Mouse (Mus musculus) heart, embryonic 15.5 days (tissue): Measurements from ENCODE around the gene Lnx1. TPM values are rescaled to one million over a fixed set of nuclear protein-coding genes. Genes with fewer than 3 reads are reported as not detected.

ENCODE experiments used
- ATAC-seq: fragments of 200-750 bp; cut with Nextera tagmentation; replicated peaks from 2 replicates; pipeline ENCODE4 v1.8.0; 2017; ENCODE audit warnings: low read depth, moderate TSS enrichment; ENCODE audit not compliant: insufficient number of reproducible peaks, insufficient read depth, low FRiP score
- H3K27ac ChIP-seq: fragments of 300-500 bp; sonication (generic); 2 replicates; pipeline ENCODE4 v1.5.1; 2015; ENCODE audit warnings: mild to moderate bottlenecking, inconsistent platforms
- H3K27me3 ChIP-seq: fragments of 300-500 bp; sonication (generic); 2 replicates; pipeline ENCODE4 v1.6.1; 2015; ENCODE audit warnings: inconsistent platforms
- H3K36me3 ChIP-seq: fragments of 300-500 bp; sonication (generic); 2 replicates; pipeline ENCODE4 v1.6.1; 2015; ENCODE audit warnings: mild to moderate bottlenecking, inconsistent platforms
- H3K4me1 ChIP-seq: fragments of 300-500 bp; sonication (generic); replicated peaks from 2 replicates; pipeline ENCODE4 v1.6.1; 2015; ENCODE audit warnings: inconsistent platforms
- H3K4me2 ChIP-seq: fragments of 300-500 bp; sonication (generic); 2 replicates; pipeline ENCODE4 v1.6.1; 2015; ENCODE audit warnings: inconsistent platforms, mild to moderate bottlenecking, moderate library complexity
- H3K4me3 ChIP-seq: fragments of 300-500 bp; sonication (generic); 2 replicates; pipeline ENCODE4 v1.5.1; 2015; ENCODE audit warnings: mild to moderate bottlenecking, inconsistent platforms
- H3K9ac ChIP-seq: fragments of 300-500 bp; sonication (generic); 2 replicates; pipeline ENCODE4 v1.6.1; 2015; ENCODE audit warnings: mild to moderate bottlenecking, inconsistent platforms
- H3K9me3 ChIP-seq: fragments of 300-500 bp; sonication (generic); replicated peaks from 2 replicates; pipeline ENCODE4 v1.6.1; 2016; ENCODE audit warnings: inconsistent platforms
- WGBS: fragments of 180-500 bp; shearing (Covaris S2); methylation state at CpG from one replicate; pipeline ENCODE4 v1.1.7; 2015; ENCODE audit warnings: mixed read lengths; 5-methylcytosine and 5-hydroxymethylcytosine counted together
- polyA plus RNA-seq: library from polyadenylated mRNA; unstranded; fragments of >200 nt; fragmentation: Nextera tagmentation; extraction: Ambion mirVana; gene quantifications from 2 replicates; pipeline ENCODE4 v1.2.1, GENCODE M21; 2015

Lnx1 gene
- polyA plus RNA-seq, 1 experiment from 2014 or later = 1.2 TPM

DNA sequence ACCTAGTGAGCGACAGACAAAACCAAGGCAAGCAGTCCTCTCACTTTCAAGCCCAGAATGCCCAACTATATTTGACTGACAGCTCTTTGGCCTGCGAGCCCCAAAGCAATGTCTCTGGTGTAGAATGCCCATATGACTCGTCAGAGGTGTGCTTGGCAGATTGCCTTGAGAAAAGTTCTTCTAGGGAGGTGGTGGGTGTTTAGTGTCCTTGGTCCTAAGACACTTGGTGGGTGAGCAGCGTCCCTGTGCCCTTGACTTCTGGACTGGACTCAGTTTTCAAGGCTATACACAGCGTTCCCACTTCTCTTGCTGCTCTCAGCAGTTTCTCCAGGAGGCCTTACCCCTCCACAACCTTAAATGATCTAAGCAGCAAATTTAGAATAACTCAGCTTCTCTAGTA is 30.2 kb downstream of the Lnx1 start:
- H3K4me3 ChIP-seq = no peak overlapping the region
- no peak overlapping the region for H3K4me2 ChIP-seq
- peaks cover 3% of the 10 kb centered on the region for H3K4me1 ChIP-seq
- no peaks in the 10 kb centered on the region for H3K27me3 ChIP-seq
- 70% methylated on average over 5 of the region's 5 CpGs for WGBS
- no peak overlapping the region for H3K27ac ChIP-seq
- no peaks in the 10 kb centered on the region for H3K36me3 ChIP-seq
- H3K9me3 ChIP-seq = no peaks in the 10 kb centered on the region
- no peak overlapping the region for H3K9ac ChIP-seq
- no peak for ATAC-seq

DNA sequence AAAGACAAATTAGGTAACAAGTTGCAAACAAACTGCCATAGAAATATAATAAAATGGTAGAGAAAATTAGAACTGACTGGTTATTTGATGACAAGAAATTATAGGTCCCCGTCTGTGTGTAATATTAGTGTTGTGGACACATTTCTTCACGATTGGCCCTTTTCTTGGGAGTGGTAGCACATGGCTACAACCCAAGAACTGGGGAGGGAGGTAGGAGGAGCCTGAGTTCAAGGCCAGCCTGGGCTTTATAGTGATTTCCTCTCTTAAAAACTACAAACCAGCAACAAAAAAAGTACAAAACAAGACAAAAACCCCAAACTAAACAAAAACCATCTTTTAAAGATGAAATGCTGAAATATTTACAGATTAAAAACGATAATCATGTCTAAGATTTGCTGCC is 31.8 kb downstream of the Lnx1 start:
- no peak for ATAC-seq
- 72% methylated on average over 3 of the region's 3 CpGs for WGBS
- H3K9me3 ChIP-seq = no peaks in the 10 kb centered on the region
- no peak overlapping the region for H3K4me3 ChIP-seq
- H3K27ac ChIP-seq = no peak overlapping the region
- no peaks in the 10 kb centered on the region for H3K4me1 ChIP-seq
- H3K9ac ChIP-seq = no peak overlapping the region
- no peaks in the 10 kb centered on the region for H3K27me3 ChIP-seq
- no peaks in the 10 kb centered on the region for H3K36me3 ChIP-seq
- no peak overlapping the region for H3K4me2 ChIP-seq

DNA sequence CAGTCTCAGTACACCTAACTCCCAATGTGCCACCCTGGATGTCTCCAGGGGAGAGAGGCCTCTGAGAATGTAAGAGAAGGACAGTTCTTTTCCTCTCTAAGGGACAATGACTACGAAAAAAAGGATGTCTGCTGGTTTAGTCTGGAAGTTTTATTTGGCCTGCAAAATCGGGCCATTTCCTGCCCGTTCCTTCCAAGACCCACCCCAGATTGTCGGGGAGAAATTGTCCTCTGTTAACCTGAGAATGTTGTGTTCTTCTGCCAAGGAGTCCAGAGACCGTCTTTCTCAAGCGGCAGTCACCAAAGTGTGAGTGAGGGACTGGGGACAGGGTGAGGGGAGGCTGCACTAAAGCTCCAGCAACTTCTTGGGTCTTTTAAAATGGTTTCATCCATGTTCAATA is 32.8 kb downstream of the Lnx1 start:
- Histone ChIP-seq H3K4me3 (no peak overlapping the region), H3K27ac (no peak overlapping the region), H3K36me3 (no peaks in the 10 kb centered on the region), H3K9me3 (no peaks in the 10 kb centered on the region), H3K4me1 (no peaks in the 10 kb centered on the region), H3K4me2 (no peak overlapping the region), H3K9ac (no peak overlapping the region), H3K27me3 (no peaks in the 10 kb centered on the region)
- ATAC-seq = no peak
- 59% methylated on average over 6 of the region's 6 CpGs for WGBS

DNA sequence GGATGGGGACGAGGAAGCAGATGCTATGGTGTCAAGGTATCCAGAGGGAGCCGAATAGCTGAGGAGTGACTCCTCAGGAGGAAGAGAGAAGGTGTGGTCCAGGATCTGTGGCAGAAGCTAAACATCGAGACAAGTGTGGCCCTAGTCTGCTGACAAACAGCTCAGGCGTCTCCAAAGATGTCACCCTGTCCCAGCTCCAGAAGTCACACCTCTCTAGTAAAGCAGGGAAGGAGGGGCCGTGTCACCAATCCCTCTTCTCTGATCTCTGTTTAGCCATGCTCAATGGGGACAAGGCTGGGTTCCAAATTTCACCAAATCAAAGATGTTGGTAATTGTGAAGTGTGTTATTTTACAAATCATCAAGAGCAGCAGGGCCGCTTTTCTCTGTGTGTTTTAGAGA is 33.8 kb downstream of the Lnx1 start:
- Histone ChIP-seq H3K36me3 (no peaks in the 10 kb centered on the region), H3K4me1 (no peaks in the 10 kb centered on the region), H3K27ac (no peak overlapping the region), H3K9me3 (no peaks in the 10 kb centered on the region), H3K27me3 (no peaks in the 10 kb centered on the region), H3K4me3 (no peak overlapping the region), H3K4me2 (no peak overlapping the region), H3K9ac (no peak overlapping the region)
- WGBS = 54% methylated on average over 6 of the region's 6 CpGs
- ATAC-seq = no peak

DNA sequence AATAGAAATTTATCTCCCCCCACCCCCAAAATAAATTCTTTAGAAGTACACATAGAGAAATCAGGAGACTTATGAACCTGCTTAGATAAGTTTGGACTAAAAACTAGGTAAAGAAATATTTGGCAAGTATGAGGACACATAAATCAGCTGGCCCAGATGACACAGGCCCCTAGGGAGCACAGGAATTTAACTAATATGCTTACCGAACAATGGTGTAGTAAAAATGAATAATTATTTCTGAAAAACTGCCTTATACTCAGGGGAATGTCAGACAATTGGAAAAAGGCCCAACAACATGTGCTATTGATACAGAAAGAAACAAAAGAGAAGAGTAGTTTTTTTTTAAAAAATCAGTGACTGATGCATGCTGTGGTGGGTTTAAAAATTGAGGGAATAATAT is 40.1 kb downstream of the Lnx1 start:
- ATAC-seq = no peak
- H3K27me3 ChIP-seq = no peaks in the 10 kb centered on the region
- H3K4me3 ChIP-seq = no peak overlapping the region
- no peaks in the 10 kb centered on the region for H3K36me3 ChIP-seq
- 54% methylated on average over 1 of the region's 1 CpGs for WGBS
- no peak overlapping the region for H3K4me2 ChIP-seq
- H3K27ac ChIP-seq = no peak overlapping the region
- no peaks in the 10 kb centered on the region for H3K9me3 ChIP-seq
- H3K9ac ChIP-seq = no peak overlapping the region
- no peaks in the 10 kb centered on the region for H3K4me1 ChIP-seq

DNA sequence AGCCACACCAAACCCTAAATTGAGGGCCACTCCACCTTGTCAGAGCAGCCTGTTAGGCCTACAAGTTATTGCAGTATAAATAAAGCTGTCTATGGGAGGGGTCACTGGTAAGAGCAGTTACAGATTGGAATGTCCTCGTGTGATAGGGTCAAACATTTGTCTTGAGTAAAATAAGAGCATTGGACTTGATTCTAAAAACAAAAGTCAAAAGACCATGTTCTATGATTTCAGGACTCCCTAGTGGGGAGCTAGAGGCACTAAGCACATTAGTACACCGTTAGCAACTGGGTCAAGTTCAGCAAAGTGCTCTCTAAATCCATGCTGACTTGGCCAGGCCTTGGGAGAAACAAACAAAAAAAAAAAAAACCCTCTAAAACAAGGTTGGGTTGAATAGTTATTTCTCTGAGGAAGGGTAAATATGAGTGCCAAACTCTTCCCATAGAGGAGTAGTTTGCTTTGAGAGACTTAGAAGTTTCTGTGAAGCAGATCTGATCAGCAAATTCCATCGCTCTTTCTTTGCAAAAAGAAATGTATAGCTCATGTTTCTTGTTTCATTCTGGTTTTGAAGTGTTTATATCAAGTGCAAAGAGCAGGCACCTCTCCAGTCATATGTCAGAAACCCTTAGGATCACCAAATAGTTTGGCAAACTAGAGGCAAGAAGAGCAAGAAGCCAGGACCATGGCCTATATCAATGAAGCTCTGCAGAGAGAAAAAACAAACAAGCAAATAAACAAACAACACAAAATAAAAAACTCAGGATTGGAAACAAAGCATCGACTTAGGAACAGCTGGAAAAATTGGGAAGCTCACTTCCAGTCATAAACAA is 40.8 kb downstream of the Lnx1 start:
- Histone ChIP-seq H3K27me3 (no peaks in the 10 kb centered on the region), H3K27ac (no peak overlapping the region), H3K4me3 (no peak overlapping the region), H3K9me3 (no peaks in the 10 kb centered on the region), H3K36me3 (no peaks in the 10 kb centered on the region), H3K4me1 (no peaks in the 10 kb centered on the region), H3K4me2 (no peak overlapping the region), H3K9ac (no peak overlapping the region)
- no peak for ATAC-seq
- WGBS = 69% methylated on average over 4 of the region's 4 CpGs

DNA sequence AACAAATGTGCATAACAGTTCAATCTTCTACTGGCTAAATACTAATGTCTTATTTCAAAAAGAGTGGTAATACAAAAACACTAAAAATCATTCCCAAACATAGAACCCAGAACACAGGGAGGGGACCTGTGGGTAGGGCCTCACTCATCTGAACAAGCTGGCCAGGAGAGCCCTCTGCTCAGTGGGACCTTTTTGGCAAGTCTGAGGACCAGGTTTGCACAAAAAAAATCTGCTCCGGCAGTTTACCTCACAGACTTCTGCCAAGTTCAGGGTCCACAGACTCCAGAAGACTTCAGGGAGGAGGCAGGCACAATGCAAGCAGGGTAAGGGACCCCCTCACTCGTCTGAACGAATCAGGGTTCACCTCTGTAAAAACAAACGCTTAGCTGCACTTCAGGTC is 42.9 kb downstream of the Lnx1 start:
- H3K27me3 ChIP-seq = no peaks in the 10 kb centered on the region
- no peak overlapping the region for H3K4me3 ChIP-seq
- H3K27ac ChIP-seq = no peak overlapping the region
- H3K36me3 ChIP-seq = no peaks in the 10 kb centered on the region
- no peak overlapping the region for H3K4me2 ChIP-seq
- ATAC-seq = no peak
- no peak overlapping the region for H3K9ac ChIP-seq
- 77% methylated on average over 4 of the region's 4 CpGs for WGBS
- H3K9me3 ChIP-seq = no peaks in the 10 kb centered on the region
- H3K4me1 ChIP-seq = 0 out of 2 replicates have a peak, but pooled peaks cover 3% of the 10 kb centered on the region

DNA sequence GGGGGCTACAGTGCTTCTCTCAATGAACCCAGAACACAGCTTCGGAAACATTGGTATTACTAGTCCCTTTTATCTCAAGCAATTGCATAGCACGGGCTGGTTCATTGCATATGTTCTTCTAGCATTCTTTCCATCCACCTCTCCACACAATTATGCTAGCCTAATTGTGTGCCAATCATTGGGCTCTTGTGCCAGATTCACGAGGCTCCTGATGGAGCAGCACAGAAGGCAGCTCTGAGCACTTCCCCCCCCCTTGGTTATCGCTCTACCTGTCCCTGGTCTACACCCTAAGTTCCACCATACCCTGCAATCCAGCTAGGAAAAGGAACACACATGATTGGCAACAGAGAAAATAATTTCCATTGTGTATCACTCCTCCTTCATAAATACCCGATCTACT is 43.4 kb downstream of the Lnx1 start:
- ATAC-seq = no peak

DNA sequence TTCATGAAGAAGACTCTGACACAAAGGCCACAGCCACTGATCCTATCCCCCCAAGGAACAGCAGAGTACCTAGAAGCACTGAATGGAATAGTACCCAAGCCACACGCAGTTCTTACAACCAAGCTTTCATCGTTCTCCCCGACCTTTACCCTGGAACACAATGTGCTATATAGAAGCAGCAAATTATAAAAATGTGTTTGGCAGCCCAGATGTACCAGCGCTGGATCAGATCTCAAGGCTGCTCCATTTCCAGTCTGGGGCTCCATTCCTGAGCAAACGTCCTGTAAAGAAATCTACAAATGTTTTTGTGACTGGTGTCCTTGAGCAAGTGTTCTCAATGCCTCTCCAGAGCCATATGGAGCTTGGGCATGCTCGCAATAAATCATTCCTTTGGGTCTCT is 44.8 kb downstream of the Lnx1 start:
- Histone ChIP-seq H3K4me1 (peaks cover 3% of the 10 kb centered on the region; the same call in 1 of the 2 replicates), H3K27me3 (no peaks in the 10 kb centered on the region), H3K36me3 (no peaks in the 10 kb centered on the region), H3K9ac (no peak overlapping the region), H3K27ac (no peak overlapping the region), H3K4me2 (no peak overlapping the region), H3K4me3 (no peak overlapping the region), H3K9me3 (no peaks in the 10 kb centered on the region)
- 88% methylated on average over 6 of the region's 6 CpGs for WGBS
- ATAC-seq = no peak

More for the DNA sequence above, 43.4 kb downstream of the Lnx1 start:
- Histone ChIP-seq H3K4me2 (no peak overlapping the region), H3K9me3 (no peaks in the 10 kb centered on the region), H3K36me3 (no peaks in the 10 kb centered on the region), H3K4me1 (peaks cover 3% of the 10 kb centered on the region; the same call in 1 of the 2 replicates), H3K27me3 (no peaks in the 10 kb centered on the region), H3K9ac (no peak overlapping the region), H3K27ac (no peak overlapping the region), H3K4me3 (no peak overlapping the region)
- 76% methylated on average over 5 of the region's 5 CpGs for WGBS

DNA sequence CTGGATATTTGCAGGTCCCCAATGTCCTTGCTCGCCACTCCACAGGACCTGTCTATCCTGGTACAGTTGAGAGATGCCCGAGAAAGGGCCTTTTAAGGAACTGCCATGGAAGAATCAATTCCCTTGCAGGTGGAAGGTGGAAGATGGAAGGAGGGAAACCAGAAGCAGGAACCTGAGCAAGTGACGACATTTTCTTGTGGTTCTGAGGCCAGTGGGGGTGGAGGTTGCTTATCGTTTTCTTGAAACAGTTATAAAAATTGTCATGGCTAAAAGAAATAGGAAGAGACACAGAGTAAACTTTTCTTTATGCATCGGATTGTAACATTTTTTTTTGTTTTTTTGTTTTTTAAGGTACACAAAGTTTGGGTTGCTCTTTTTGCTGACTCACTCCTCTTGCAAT is 46.3 kb downstream of the Lnx1 start:
- H3K36me3 ChIP-seq = no peaks in the 10 kb centered on the region

DNA sequence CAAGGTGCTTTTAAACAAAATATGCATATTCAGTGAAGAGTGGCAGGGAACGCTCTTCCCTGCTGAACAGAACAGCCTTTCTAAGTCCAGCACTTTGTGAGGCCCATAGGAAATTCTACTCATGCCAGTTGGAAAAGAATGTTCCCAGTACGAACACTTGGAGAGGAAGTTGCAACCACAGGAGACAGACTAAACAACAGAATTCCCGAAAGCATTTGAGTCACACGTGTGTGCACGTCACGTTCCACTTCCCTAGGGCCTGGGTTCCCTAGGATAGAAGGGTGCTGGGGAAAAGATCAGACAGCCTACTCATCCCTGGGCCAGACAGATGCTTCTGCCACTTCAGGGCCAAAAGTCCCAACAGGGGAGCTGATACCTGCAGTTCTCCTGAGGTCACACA is 48.2 kb downstream of the Lnx1 start:
- Histone ChIP-seq H3K9me3 (no peaks in the 10 kb centered on the region), H3K27me3 (no peaks in the 10 kb centered on the region), H3K4me2 (no peak overlapping the region), H3K9ac (no peak overlapping the region), H3K27ac (no peak overlapping the region), H3K4me1 (peaks cover 3% of the 10 kb centered on the region; the same call in 1 of the 2 replicates), H3K36me3 (no peaks in the 10 kb centered on the region), H3K4me3 (no peak overlapping the region)
- no peak for ATAC-seq
- 55% methylated on average over 6 of the region's 6 CpGs for WGBS

More for the DNA sequence above, 46.3 kb downstream of the Lnx1 start:
- Histone ChIP-seq H3K4me2 (no peak overlapping the region), H3K27me3 (no peaks in the 10 kb centered on the region), H3K27ac (no peak overlapping the region), H3K4me3 (no peak overlapping the region), H3K4me1 (peaks cover 3% of the 10 kb centered on the region; the same call in 1 of the 2 replicates), H3K9me3 (no peaks in the 10 kb centered on the region), H3K9ac (no peak overlapping the region)
- 76% methylated on average over 5 of the region's 5 CpGs for WGBS
- ATAC-seq = no peak

DNA sequence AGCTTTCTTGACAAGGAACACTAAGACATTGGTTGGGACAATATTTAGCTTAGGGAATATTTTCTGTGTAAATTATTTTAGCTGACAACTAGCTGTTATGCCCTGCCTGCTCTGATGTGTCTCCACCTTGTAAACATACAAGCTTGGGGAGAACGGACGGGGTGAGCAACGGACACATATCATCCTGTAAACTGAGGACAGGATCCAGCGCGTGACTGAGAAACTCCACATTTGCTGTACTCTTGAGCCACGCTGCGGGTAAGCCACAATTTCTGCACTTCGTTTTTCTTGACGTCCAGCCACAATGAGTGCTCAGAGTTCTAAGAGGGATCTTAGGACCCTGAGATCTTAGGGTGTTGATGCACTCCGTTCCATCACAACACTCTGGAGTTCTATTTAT is 48.9 kb downstream of the Lnx1 start:
- H3K4me1 ChIP-seq = peaks cover 3% of the 10 kb centered on the region; the same call in 1 of the 2 replicates
- H3K9ac ChIP-seq = no peak overlapping the region
- ATAC-seq = no peak
- H3K4me2 ChIP-seq = no peak overlapping the region
- no peak overlapping the region for H3K4me3 ChIP-seq
- no peaks in the 10 kb centered on the region for H3K9me3 ChIP-seq
- no peaks in the 10 kb centered on the region for H3K36me3 ChIP-seq
- 84% methylated on average over 10 of the region's 10 CpGs for WGBS
- H3K27me3 ChIP-seq = no peaks in the 10 kb centered on the region
- H3K27ac ChIP-seq = no peak overlapping the region
